Mouse (Mus musculus): Measurements from ENCODE around the gene Pdhb.

Pdhb gene

GRCm38 (mm10) chr14:8191331-8191965 lies 18.6 kb upstream of the Pdhb start:
- in situ Hi-C loops (cut with MboI; ENCODE audit: low sequenced_read_pairs): no loop called here

- in situ Hi-C loops (cut with MboI; ENCODE audit: low sequenced_read_pairs): no loop called here
Measured at GRCm38 (mm10) chr14:8190556-8190955, 17.7 kb upstream of the Pdhb start.

GRCm38 (mm10) chr14:8186278-8187045 lies 13.6 kb upstream of the Pdhb start:
- in situ Hi-C loops (cut with MboI; ENCODE audit: low sequenced_read_pairs): no loop called here

- in situ Hi-C loops (cut with MboI; ENCODE audit: low sequenced_read_pairs): no loop called here
Measured at GRCm38 (mm10) chr14:8183330-8183729, 10.5 kb upstream of the Pdhb start.

GRCm38 (mm10) chr14:8180371-8181035 lies 7.7 kb upstream of the Pdhb start:
- in situ Hi-C loops (cut with MboI; ENCODE audit: low sequenced_read_pairs): no loop called here

- in situ Hi-C loops (cut with MboI; ENCODE audit: low sequenced_read_pairs): no loop called here
Measured at GRCm38 (mm10) chr14:8176251-8176650, 3.4 kb upstream of the Pdhb start.

GRCm38 (mm10) chr14:8174634-8175033 lies 1.8 kb upstream of the Pdhb start:
- in situ Hi-C loops (cut with MboI; ENCODE audit: low sequenced_read_pairs): loop anchor here (25.0 kb wide), 1 partner anchor 212 kb away; the partner anchor contains the start of gene Gm45521

GRCm38 (mm10) chr14:8173542-8174250 lies 871 bp upstream of the Pdhb start:
- in situ Hi-C loops (cut with MboI; ENCODE audit: low sequenced_read_pairs): loop anchor here (25.0 kb wide), 1 partner anchor 211 kb away; the partner anchor contains the start of gene Gm45521

- in situ Hi-C loops (cut with MboI; ENCODE audit: low sequenced_read_pairs): loop anchor here (5.0 to 25.0 kb wide), 2 partner anchors 72 to 202 kb away; partner anchors contain the start of gene Gm45521
Measured at GRCm38 (mm10) chr14:8164463-8164862, 8.4 kb downstream of the Pdhb start.

GRCm38 (mm10) chr14:8161777-8162176 lies 11.0 kb downstream of the Pdhb start:
- in situ Hi-C loops (cut with MboI; ENCODE audit: low sequenced_read_pairs): loop anchor here (5.0 to 25.0 kb wide), 2 partner anchors 69 to 199 kb away; partner anchors contain the start of gene Gm45521

GRCm38 (mm10) chr14:8159141-8159540 lies 13.7 kb downstream of the Pdhb start:
- in situ Hi-C loops (cut with MboI; ENCODE audit: low sequenced_read_pairs): loop anchor here (25.0 kb wide), 1 partner anchor 197 kb away; the partner anchor contains the start of gene Gm45521

GRCm38 (mm10) chr14:8158721-8159120 lies 14.1 kb downstream of the Pdhb start:
- in situ Hi-C loops (cut with MboI; ENCODE audit: low sequenced_read_pairs): loop anchor here (25.0 kb wide), 1 partner anchor 196 kb away; the partner anchor contains the start of gene Gm45521

- in situ Hi-C loops (cut with MboI; ENCODE audit: low sequenced_read_pairs): loop anchor here (25.0 kb wide), 1 partner anchor 195 kb away; the partner anchor contains the start of gene Gm45521
Measured at GRCm38 (mm10) chr14:8156947-8157346, 15.9 kb downstream of the Pdhb start.

GRCm38 (mm10) chr14:8154072-8154471 lies 18.8 kb downstream of the Pdhb start:
- in situ Hi-C loops (cut with MboI; ENCODE audit: low sequenced_read_pairs): loop anchor here (25.0 kb wide), 1 partner anchor 192 kb away; the partner anchor contains the start of gene Gm45521

- in situ Hi-C loops (cut with MboI; ENCODE audit: low sequenced_read_pairs): loop anchor here (25.0 kb wide), 1 partner anchor 189 kb away; the partner anchor contains the start of gene Gm45521
Measured at GRCm38 (mm10) chr14:8151757-8152156, 21.1 kb downstream of the Pdhb start.

- in situ Hi-C loops (cut with MboI; ENCODE audit: low sequenced_read_pairs): no loop called here
Measured at GRCm38 (mm10) chr14:8148842-8149241, 24.0 kb downstream of the Pdhb start.

- in situ Hi-C loops (cut with MboI; ENCODE audit: low sequenced_read_pairs): no loop called here
Measured at GRCm38 (mm10) chr14:8146611-8147223, 26.1 kb downstream of the Pdhb start.

GRCm38 (mm10) chr14:8145594-8146558 lies 26.9 kb downstream of the Pdhb start:
- in situ Hi-C loops (cut with MboI; ENCODE audit: low sequenced_read_pairs): no loop called here

- in situ Hi-C loops (cut with MboI; ENCODE audit: low sequenced_read_pairs): loop anchor here (5.0 kb wide), 1 partner anchor 39 kb away; no protein-coding TSS in a partner anchor
Measured at GRCm38 (mm10) chr14:8141131-8141530, 31.7 kb downstream of the Pdhb start.

All from CH12F3 (cell line).